Mouse (Mus musculus): Measurements from ENCODE around the gene Cdk12. TPM values are rescaled to one million over a fixed set of nuclear protein-coding genes. Genes with fewer than 3 reads are reported as not detected.

The Cdk12 gene
- total and polyA plus RNA-seq, 3 experiments, result 27.8 to 44.1 (median 29.6) TPM

GRCm38 (mm10) chr11:98325191-98325820, 122.4 kb downstream of the Cdk12 start:
- peaks cover 81% of the 10 kb centered on the region for H3K27me3 ChIP-seq (replicated peaks)
- in situ Hi-C loops (cut with MboI; ENCODE audit: low pct_ligation_motif_present, low pct_unique_long_range_greater_than_20kb, low sequenced_read_pairs) (loop anchor here (25.0 kb wide), 1 partner anchor 312 kb away; the partner anchor contains the start of genes Gm12355, Gsdma2 and Gsdma3), dilution Hi-C loops (cut with MboI; ENCODE audit: extremely low pct_ligation_motif_present, extremely low pct_unique_long_range_greater_than_20kb, low sequenced_read_pairs) (no loop called here)
- no peak overlapping the region for H3K27ac ChIP-seq (ENCODE audit: insufficient read depth, low read depth)
- DNase-seq (ENCODE audit: extremely low read depth), result no peak
- no peak overlapping the region for H3K9ac ChIP-seq (ENCODE audit: insufficient read depth, low read depth)
- H3K9me3 ChIP-seq (replicated peaks; ENCODE audit: low read length), result peaks cover 24% of the 10 kb centered on the region
- H3K4me1 ChIP-seq (ENCODE audit: control insufficient read depth in 1 of 2, insufficient read depth in 2 of 2), result peaks cover 0 to 3% of the 10 kb centered on the region in 2 experiments; a peak in 1 of 4 replicates
- H3K4me2 ChIP-seq (ENCODE audit: insufficient read depth, low read depth, poor library complexity, severe bottlenecking), result no peak overlapping the region
- TF ChIP-seq CHD2 (IDR thresholded peaks at IDR 0.05; ENCODE audit: low read length) (no peak), RAD21 (IDR thresholded peaks at IDR 0.05; ENCODE audit: low read depth, low read length) (no peak), NRF1 (IDR thresholded peaks at IDR 0.05; ENCODE audit: low read depth, low read length) (no peak), CHD1 (IDR thresholded peaks at IDR 0.05; ENCODE audit: low read depth, low read length) (no peak), TCF12 (IDR thresholded peaks at IDR 0.05; ENCODE audit: low read depth, low read length) (no peak), USF1 (IDR thresholded peaks at IDR 0.05; ENCODE audit: low read depth, low read length) (no peak), ZMIZ1 (IDR thresholded peaks at IDR 0.05; ENCODE audit: low read depth, low read length) (no peak), MAZ (IDR thresholded peaks at IDR 0.05; ENCODE audit: low read depth, low read length) (no peak), POLR2A (IDR thresholded peaks at IDR 0.05; ENCODE audit: low read depth, low read length) (no peak), USF2 (conservative IDR thresholded peaks at IDR 0.05; ENCODE audit: low read depth, low read length) (no peak), EP300 (IDR thresholded peaks at IDR 0.05; ENCODE audit: low read length) (no peak), BHLHE40 (IDR thresholded peaks at IDR 0.05; ENCODE audit: low read depth, low read length) (no peak)
- H3K79me2 ChIP-seq (replicated peaks; ENCODE audit: control insufficient read depth, extremely low read depth, insufficient read depth, poor library complexity, severe bottlenecking), result no peaks in the 10 kb centered on the region
- H3K4me3 ChIP-seq (replicated peaks in 1 of 3; ENCODE audit: low read depth in 2 of 3, low read length in 2 of 3, poor library complexity in 1 of 3), result no peak overlapping the region
- H3K36me3 ChIP-seq (replicated peaks in 1 of 2; ENCODE audit: control insufficient read depth in 1 of 2, insufficient read depth in 1 of 2, low read length in 1 of 2), result no peaks in the 10 kb centered on the region

- no peak overlapping the region for H3K9ac ChIP-seq (ENCODE audit: insufficient read depth, low read depth)
- no peaks in the 10 kb centered on the region for H3K36me3 ChIP-seq (replicated peaks in 1 of 2; ENCODE audit: control insufficient read depth in 1 of 2, insufficient read depth in 1 of 2, low read length in 1 of 2)
- dilution Hi-C loops (cut with MboI; ENCODE audit: extremely low pct_ligation_motif_present, extremely low pct_unique_long_range_greater_than_20kb, low sequenced_read_pairs) (no loop called here), in situ Hi-C loops (cut with MboI; ENCODE audit: low pct_ligation_motif_present, low pct_unique_long_range_greater_than_20kb, low sequenced_read_pairs) (loop anchor here (25.0 kb wide), 1 partner anchor 311 kb away; the partner anchor contains the start of genes Gm12355, Gsdma2 and Gsdma3)
- H3K4me3 ChIP-seq (replicated peaks in 1 of 3; ENCODE audit: low read depth in 2 of 3, low read length in 2 of 3, poor library complexity in 1 of 3), result no peak overlapping the region
- H3K79me2 ChIP-seq (replicated peaks; ENCODE audit: control insufficient read depth, extremely low read depth, insufficient read depth, poor library complexity, severe bottlenecking), result no peaks in the 10 kb centered on the region
- no peak overlapping the region for H3K27ac ChIP-seq (ENCODE audit: insufficient read depth, low read depth)
- no peak for DNase-seq (ENCODE audit: extremely low read depth)
- no peak overlapping the region for H3K4me2 ChIP-seq (ENCODE audit: insufficient read depth, low read depth, poor library complexity, severe bottlenecking)
- peaks cover 0 to 3% of the 10 kb centered on the region in 2 experiments; a peak in 1 of 4 replicates for H3K4me1 ChIP-seq (ENCODE audit: control insufficient read depth in 1 of 2, insufficient read depth in 2 of 2)
- H3K27me3 ChIP-seq (replicated peaks), result peaks cover 81% of the 10 kb centered on the region
- H3K9me3 ChIP-seq (replicated peaks; ENCODE audit: low read length), result peaks cover 24% of the 10 kb centered on the region
- TF ChIP-seq SMC3 (IDR thresholded peaks at IDR 0.05; ENCODE audit: low read depth, low read length), result no peak
- no peak for TF ChIP-seq GABPA (IDR thresholded peaks at IDR 0.05; ENCODE audit: insufficient replicate concordance, low read depth, low read length)
- TF ChIP-seq MAFK (IDR thresholded peaks at IDR 0.05; ENCODE audit: insufficient replicate concordance, low read length), result no peak
- no peak for TF ChIP-seq TCF12 (IDR thresholded peaks at IDR 0.05; ENCODE audit: low read depth, low read length)
- no peak for TF ChIP-seq BHLHE40 (IDR thresholded peaks at IDR 0.05; ENCODE audit: low read depth, low read length)
- no peak for TF ChIP-seq ZKSCAN1 (IDR thresholded peaks at IDR 0.05; ENCODE audit: borderline replicate concordance, low read depth, low read length)
- TF ChIP-seq SIN3A (IDR thresholded peaks at IDR 0.05; ENCODE audit: low read length), result no peak
- no peak for TF ChIP-seq ETS1 (conservative IDR thresholded peaks at IDR 0.05; ENCODE audit: low read depth, low read length)
- no peak for TF ChIP-seq POLR2AphosphoS2 (IDR thresholded peaks at IDR 0.05; ENCODE audit: low read depth, low read length)
- no peak for TF ChIP-seq USF1 (IDR thresholded peaks at IDR 0.05; ENCODE audit: low read depth, low read length)
- no peak for TF ChIP-seq MAZ (IDR thresholded peaks at IDR 0.05; ENCODE audit: low read depth, low read length)
Measured at GRCm38 (mm10) chr11:98325821-98326218, 123.0 kb downstream of the Cdk12 start.
